Mouse (Mus musculus): ENCODE data around the gene Fktn.

GRCm38 (mm10) chr4:53781396-53781795, 67.6 kb downstream of the Fktn start:
- TF ChIP-seq POLR2A (IDR thresholded peaks at IDR 0.05; ENCODE audit: low read depth, low read length) (no peak), CTCF (IDR thresholded peaks at IDR 0.05; ENCODE audit: borderline replicate concordance, insufficient read depth, low read length) (no peak)

All from embryonic fibroblast, embryonic 13.5 days (primary cell).